Mouse (Mus musculus): ENCODE data around the gene Ildr2.

Gene Ildr2

DNA sequence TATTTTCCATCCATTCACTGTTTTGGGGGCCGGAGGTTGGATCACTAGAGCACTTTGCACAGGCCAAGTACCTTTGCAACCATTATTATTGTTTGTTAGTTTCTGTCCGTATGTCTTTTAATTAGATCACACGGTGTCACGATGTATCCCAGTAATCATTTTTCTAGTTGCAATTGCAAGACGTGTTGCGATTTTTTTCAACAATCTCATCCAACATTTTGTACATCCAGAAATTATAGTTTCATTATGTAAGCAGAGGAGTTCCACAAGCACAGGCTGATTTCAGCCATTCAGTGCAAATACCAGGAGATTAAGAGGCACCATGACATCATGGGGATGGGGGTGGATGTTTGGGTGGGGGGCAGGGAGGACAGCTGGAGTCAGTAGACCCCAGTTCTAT, 29.5 kb downstream of the Ildr2 start:
- no peak for DNase-seq (ENCODE audit: low read depth, low spot score)

DNA sequence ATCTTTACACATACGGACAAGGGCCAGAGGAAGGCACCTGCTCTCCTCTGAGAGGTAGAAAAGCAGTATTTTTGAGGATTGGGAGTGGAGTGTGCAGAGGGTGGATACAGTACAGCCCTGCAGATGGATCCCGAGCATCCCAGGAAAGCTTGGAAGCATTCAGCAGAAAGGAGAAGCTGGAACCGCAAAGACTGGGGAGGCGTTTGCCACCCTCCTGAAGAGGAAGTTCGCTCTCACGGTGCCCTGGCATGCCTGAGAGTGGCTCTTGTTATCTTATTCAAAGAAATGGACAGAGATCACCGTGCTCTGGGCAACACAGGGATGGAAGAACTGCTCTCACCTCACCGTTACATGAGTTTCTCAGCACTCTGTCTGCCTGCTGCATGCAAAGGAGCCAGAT, 30.5 kb downstream of the Ildr2 start:
- DNase-seq (ENCODE audit: low read depth, low spot score), result no peak

DNA sequence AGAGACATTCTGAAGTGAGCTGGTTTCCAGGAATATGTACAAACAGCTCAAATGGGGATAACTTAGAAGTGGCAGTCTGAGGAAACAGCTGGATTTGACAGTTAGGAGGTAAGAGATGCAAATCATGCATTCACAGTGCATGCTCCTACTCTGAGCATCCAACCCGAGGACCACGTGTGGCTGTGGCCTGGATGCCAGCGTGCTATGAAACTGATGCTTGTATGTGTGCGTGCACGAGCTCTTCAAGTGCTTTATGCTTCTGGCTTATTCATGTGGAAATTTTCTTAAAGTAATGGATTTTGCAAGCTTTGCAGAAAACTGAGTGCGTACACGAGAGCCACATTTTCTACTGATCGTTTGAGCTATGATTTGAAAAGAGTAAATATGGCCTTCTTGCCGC, 32.3 kb downstream of the Ildr2 start:
- DNase-seq (ENCODE audit: low read depth, low spot score), result no peak

DNA sequence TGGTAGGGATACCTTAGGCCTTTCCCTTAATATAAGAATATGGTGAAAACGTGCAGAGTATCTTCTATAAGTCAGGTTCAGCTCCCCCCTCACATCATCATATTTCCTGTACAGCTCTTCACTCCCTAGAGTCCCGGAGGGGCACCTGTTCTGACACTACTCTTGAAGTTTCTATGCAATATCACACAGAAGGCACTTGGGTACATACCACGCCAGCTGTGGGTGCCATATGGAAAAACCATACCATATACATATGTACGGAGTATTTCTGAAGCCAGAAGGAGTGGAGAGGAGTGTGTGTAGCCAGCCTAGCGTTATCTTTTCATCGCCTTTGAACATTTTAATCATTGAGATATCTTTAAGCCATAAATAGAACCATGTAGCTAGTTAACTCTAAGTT, 36.6 kb downstream of the Ildr2 start:
- DNase-seq (ENCODE audit: low read depth, low spot score), result no peak

DNA sequence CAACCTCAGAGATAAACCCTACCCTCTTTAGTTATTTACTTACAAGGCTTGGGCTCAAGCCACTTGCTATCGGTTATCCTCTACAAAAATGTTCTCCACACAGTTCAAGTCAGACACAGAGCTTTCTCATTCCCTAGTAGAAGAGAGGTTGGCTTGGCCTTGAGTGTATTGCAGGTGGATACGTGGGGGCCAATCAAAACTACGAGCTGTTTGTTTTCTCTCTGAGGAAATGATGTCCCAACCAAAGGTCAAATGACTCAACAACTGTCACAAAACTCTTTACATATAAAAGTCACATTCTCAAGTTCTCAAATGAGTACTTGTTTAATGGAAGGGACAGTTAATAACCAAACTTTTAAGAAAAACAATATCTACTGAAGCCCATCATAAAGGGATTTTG, 39.1 kb downstream of the Ildr2 start:
- DNase-seq (ENCODE audit: low read depth, low spot score), result no peak

DNA sequence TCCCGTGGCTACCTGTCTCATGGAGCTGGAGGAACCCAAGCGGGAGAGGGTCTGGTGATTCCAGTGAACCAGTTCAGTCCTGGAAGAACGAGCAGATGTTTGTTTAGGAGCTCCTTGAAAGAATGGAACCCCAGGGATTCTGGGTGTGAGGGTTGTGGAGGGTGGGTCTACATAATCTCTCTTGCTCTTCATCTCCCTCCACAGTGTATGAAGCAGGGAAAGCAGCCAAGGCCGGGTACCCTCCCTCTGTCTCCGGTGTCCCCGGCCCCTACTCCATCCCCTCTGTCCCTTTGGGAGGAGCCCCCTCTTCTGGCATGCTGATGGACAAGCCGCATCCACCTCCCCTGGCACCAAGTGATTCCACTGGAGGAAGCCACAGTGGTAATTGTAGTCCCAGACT, 41.6 kb downstream of the Ildr2 start:
- DNase-seq (ENCODE audit: low read depth, low spot score), result no peak

DNA sequence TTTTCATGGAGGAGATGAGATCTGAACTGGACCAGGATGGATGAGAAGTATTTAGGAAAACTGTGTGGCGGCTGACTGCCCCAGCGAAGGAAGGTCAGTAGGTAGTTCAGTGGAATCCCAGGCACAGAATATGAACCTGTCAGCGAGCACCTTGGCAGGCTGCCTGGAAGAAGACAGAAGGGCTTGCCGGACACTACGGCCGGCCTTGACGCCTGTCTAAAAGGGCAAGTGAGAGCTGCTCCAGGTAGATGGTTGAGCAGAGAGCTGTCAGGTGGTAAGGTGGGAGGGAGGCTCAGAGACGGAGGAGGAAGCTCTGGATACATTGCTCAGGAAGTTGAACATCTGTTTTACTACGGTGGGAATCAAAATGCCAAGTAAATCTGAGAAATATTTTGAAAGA, 42.4 kb downstream of the Ildr2 start:
- no peak for DNase-seq (ENCODE audit: low read depth, low spot score)

DNA sequence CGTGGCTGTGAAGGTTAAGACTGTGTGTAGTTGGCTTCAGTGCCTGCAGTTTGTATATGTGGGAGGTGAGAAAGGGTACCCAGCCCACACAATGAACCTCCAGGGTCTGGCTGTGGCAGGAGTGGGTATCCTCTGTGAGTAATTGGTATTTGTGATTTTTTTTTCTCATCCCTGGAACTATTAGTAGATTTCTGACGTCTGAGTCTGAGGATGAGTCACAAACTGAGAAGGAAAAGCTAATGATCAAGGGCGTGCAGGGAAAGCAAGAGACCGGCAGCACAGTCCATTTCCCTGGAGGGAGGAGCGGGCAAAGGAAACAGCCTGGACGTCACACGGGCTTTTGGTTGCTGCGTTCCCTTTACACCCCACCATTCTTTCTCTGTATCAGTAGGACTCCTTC, 43.0 kb downstream of the Ildr2 start:
- DNase-seq (ENCODE audit: low read depth, low spot score), result no peak

DNA sequence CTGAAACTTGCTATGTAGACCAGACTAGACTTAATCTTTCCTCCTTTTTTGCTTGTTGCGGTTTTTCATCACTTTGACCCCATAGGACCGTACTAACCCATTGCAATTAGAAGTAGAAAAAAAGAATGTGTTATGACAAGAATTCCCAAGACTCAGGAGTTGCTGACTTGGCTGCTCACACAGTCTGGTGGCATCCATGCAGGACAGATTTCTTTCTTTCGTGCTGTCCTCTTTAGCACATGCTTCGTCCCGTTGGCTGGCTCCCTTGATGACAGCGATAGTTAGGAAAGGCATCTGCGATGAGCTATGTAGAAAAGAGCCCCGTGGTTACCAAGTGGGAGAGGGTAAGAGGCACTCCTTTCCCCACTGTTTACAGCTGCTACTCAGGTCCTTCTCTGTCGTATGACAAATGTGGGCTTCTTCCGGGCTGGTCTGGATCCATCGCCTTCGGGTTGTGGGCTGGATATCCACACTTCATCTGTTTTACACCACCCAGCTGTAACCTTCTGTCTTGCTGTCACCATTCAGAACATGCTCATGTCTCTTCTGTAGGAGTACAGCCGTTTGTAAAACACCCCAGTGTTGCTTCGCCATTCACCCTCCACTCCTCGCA, 43.7 kb downstream of the Ildr2 start:
- DNase-seq (ENCODE audit: low read depth, low spot score), result no peak

DNA sequence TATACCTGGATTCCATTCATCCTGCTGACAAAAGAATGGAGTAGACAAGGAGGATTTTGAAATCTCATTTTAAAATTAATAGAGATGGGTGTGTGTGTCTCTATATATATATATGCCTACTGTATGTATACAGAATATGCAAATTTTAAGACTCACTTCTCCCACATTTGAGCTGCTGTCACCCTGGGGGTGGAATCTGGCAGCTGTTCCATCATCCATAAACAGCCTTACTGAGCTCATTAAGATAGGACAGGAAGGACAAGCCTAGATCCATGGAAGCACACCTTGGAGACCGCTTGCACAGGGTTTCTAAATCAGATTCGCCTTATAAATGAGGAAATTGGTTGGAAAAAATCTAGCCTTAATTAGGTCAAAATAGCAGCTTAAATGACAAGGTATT, 44.9 kb downstream of the Ildr2 start:
- no peak for DNase-seq (ENCODE audit: low read depth, low spot score)

DNA sequence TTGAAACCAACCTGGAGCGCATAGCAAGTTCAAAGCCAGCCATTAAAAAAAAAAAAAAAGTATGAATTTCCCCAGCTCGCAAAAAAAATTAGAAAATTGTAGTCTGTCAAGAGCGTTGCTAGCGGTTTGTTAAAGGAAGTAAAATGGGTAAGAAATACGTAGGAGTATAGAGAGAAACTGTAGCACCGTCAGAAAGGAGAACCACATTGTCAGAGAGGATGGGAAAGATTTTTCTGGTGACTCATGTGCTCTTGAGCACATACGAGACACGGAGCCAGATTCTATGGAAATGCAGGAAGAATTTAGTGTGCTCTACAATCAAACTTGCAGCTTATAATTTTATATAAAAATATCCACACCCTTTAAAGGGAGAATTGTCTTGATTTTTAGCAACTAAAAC, 45.9 kb downstream of the Ildr2 start:
- DNase-seq (ENCODE audit: low read depth, low spot score), result no peak

DNA sequence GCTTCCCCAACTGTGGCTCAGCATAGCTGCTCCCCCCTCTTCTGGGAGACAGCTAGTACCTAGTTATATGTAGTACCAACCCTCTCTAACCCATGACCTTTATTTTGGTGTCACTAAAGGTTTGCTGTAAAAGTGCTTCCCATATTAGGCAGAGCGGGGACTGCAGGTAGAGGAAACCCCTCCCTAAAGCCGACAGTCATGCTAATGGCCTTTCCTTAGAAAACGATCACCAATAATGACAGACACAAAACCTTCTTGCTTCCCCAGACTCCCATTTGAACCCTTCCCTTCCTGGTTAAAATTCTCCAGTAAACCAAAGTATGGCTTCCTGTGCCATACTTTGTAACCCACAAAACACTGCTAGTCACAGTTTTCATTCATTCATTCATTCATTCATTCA, 46.6 kb downstream of the Ildr2 start:
- DNase-seq (ENCODE audit: low read depth, low spot score), result no peak

DNA sequence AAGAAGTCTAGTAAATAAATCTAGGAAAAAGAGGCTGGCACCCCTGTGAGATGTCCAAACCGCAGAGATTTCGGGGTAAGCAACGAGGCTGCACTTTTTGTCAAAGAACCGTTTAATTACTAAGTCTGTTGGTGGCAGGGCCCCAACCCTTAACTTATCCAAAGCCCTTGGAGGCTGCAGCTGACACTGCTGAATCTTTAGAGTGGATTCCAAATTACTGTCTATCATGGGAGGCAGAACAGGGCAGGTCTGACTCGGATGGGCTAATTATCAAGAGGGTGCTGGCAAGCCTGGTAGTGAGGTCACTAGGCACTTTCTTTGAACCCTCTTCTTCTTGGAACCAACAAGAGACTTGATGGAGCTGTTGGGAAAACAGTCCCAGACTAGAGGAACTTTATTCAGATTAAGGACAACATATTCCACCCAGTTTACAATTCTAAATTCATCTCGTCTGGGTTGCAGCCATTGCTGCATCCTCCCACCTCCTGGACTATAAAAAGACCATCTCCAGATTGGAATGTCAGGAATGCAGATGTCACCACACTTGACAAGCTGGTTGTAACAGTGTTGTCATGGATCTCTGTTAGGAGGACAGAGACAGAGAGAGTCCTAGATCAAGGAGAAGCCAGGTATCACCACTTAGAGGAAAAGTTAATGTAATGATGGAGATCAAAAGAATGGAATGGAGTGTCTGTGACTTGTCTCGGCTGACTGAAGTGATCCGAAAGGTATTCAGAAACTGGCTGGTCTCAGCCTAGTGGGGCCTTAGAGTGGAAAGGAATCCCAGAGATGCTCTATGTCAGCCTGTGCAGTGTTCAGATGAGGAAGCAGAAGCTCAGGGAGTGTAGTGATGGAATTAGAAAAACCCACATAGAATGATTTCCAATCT, 50.7 kb downstream of the Ildr2 start:
- no peak for DNase-seq (ENCODE audit: low read depth, low spot score)

DNA sequence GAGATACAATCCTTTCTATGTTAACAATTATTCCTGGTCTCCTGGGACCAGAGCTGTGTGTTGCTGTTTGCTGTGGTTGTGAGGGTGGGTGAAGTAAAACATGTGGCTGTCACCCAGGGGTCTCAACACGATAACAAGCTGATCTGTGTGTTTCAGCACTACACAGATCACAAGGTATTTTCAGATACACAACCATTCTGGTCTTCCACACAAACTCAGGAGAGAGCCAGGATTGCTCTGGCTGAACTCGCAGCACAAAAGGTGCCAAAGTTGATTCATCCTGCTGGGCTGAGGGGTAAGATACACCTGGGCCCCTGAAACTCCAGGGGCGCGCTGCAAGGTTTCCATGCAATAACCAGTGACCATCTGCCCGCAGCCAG, 54.5 kb downstream of the Ildr2 start:
- no peak for DNase-seq (ENCODE audit: low read depth, low spot score)

DNA sequence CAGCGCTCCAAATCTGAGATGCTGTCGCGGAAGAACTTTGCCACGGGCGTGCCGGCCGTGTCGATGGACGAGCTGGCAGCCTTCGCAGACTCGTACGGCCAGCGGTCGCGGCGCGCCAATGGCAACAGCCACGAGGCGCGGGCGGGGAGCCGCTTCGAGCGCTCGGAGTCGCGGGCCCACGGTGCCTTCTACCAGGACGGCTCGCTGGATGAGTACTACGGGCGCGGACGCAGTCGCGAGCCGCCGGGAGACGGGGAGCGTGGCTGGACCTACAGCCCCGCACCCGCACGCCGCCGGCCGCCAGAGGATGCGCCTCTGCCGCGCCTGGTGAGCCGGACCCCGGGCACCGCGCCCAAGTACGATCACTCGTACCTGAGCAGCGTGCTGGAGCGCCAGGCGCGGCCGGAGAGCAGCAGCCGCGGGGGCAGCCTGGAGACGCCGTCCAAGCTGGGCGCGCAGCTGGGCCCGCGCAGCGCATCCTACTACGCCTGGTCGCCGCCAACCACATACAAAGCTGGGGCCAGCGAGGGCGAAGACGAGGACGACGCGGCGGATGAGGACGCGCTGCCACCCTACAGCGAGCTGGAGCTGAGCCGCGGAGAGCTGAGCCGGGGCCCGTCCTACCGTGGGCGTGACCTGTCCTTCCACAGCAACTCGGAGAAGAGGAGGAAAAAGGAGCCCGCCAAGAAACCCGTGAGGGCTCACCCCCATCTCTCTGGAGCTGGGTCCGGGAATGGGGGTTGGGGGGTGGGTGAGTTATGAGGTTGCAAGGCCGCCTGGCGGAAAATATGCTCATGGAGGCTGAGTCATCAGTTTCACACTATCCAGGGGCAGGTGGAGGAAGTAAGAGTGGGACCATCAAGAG, 55.1 kb downstream of the Ildr2 start:
- DNase-seq (ENCODE audit: low read depth, low spot score), result no peak

DNA sequence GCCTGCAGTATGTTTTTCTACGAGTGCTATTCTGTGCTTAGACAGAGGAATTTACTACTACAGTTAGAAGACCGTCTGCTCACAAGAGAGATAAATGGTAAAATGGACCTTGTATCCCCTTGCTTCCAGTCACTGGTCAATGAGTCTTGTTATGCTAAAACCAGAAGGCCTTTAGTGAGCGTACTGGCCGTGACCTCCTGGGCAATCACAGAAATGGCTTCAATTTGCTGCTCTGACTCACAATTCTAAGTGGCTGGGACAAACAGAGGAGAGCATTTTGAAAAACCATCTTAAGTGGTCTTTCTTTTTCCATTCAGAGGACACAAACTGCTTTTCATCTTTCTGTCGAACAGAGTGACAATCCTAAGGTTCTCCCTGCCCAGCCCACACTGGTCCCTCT, 57.2 kb downstream of the Ildr2 start:
- no peak for DNase-seq (ENCODE audit: low read depth, low spot score)

DNA sequence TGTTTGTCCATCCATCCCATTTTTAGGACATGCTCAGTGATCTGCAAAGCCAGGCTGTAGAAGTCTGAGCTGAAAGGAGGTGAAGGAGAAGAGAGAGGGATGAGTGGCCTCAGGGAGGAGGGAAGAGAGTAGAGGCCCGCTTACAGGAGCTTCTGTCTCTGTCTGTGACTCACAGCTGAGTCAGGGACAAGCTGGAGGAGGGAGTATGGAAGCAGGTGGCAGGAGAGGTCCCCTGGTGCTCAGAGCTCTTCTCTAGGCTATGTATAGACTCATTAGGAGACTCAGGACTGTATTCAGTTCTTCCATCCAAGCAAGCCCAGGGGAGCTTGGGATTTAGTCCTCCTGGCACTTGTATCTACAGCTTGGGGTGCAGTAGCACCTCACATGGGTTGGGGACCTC, 59.7 kb downstream of the Ildr2 start:
- DNase-seq (ENCODE audit: low read depth, low spot score), result no peak

DNA sequence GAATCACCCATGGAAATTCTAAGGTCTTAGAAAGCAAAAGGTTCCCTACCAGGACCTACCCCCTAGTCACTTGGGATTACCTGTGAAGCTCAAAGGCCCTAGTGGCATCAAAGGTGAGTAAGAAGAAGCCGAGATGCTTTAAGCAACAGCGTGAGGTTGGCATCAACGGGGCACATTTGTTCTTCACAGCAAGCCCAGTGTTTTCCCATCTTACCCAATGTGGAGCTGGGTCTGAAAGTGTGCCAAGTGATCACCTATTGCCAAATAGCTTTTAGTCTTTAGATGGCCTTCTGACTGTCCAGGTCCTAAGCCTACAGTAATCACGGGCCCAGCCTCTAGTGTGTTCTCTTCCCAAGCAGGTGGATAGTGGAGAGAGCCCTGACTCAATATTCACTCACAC, 61.8 kb downstream of the Ildr2 start:
- DNase-seq (ENCODE audit: low read depth, low spot score), result no peak

DNA sequence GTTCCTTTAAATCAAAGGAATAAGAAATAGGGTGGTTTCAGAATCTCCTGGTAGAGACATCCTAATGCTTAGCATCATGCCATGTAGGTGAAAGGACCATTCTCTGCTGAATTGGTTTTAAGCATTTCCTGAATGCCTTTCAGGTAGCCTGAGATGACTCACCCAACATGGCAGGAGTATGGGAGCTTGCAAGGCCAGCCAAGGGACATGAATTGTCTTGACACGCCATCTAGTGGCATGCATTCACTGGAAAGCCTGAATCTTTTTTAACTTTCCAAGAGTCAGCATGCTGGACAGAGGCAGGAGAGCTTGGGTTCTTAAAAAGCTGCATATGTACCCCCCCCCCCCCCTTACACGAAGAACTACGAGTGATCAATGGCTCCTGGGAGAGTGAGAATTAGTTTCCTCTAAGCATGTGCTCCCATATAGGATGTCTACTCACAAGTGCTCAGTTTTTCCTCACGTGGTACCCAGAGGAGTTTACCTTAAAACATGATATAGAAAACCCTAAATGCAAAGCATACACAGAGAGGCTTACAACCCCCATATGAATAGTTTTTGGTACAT, 65.3 kb downstream of the Ildr2 start:
- peak; percentile 8 for DNase-seq (ENCODE audit: low read depth, low spot score)

DNA sequence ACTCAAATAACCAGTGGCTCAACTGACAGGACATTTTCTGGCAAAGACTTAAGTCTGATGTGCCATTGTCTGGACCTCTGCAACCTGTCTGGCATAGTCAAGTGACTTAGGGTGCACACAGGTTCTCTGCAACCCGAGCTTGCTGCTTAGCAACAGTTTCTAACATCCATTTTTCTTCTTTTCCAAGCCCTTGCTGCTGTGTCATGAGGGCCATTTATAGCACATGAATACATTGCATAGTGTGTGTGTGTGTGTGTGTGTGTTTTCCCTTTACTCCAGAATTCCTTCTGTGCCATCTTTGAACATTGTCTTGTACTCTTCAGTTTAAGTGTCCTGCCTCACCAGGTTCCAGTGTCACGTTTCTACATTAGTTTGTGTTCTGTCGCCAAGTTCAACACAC, 72.5 kb downstream of the Ildr2 start:
- DNase-seq (ENCODE audit: low read depth, low spot score), result no peak

DNA sequence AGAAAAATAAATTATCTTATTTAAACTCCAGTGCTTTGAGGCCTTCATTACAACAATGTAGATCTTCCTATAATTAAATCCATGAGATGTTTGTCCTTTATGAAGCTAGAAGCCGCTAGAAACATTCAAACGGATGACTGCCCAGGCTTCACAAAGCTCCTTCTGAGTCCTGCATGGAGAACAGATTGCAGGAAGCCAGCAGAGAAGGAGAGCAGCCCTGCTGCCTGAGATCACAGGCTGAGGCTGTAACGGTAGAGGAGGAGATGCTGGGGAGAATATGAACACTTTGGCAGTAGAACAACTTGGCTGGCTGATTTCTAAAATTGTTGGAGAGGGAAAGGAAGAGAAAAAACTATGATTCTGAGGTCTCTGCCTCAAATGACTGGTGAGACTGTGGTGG, 76.8 kb downstream of the Ildr2 start:
- DNase-seq (ENCODE audit: low read depth, low spot score), result no peak

DNA sequence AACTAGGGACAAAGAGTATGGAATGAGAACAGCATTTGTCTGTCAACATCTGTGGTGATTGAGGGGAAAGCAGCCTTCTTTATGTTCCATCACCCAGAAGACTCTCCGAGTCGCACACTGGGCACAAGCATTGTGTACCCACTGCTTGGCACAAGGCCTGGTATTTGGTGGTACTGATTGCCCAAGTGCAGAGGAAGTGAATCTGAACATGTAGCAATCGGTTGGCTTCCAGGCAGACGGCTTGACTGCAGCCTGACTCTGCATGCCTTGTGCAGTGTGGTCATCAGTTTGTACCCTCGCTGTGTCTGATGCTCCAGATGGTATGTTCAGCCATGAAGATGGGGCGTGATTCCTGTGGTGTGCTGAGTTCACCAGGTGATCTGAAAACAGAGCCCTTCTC, 85.2 kb downstream of the Ildr2 start:
- DNase-seq (ENCODE audit: low read depth, low spot score), result no peak

Measured in CD4-positive helper T cell, adult 2 months (primary cell).